Mouse (Mus musculus) effector memory CD4-positive, alpha-beta T cell, adult 7 months (primary cell): ENCODE data around the gene Wdr35. TPM values are rescaled to one million over a fixed set of nuclear protein-coding genes. Genes with fewer than 3 reads are reported as not detected.

Experiments
- polyA plus RNA-seq: library from polyadenylated mRNA; unstranded; fragments of 100-300 nt; shearing (Covaris generic); gene quantifications from one replicate; pipeline ENCODE4 v1.2.1, GENCODE M21; 2017

Gene Wdr35
- polyA plus RNA-seq, result 2.0 TPM

DNA sequence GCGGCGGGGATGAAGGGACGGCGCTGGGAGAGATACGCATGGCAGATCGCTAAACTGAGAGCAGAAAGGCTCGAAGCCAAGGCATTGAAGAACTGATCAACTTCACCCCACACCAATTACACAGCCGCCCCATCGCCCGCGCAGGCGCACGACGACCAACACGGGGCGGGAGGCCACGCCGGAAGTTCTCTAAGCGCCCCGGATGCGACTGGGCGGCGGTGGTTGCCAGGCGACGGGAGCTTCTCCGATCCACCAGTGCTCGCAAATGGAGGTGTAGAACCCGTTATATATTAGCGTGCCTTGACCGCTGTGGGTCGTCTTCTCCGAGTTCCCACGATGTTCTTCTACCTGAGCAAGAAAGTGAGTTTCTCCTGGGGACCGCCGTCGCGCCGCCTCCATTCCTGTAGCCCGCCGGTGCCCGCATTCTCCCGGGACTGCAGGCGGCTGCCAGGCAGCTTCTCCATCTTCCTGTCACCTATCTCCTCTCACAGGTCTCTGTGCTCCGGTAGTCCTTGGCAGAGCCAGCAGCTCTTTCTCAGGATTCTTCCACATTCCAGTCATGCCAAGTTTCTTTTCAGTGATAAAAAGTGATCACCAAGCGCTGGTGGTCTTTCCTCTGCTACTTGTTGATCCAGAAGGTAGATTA, at the start of gene Wdr35:
Wdr35 (plus strand) TSS at position 73 of the 646 bp plus-strand sequence.

GRCm38 (mm10) chr12:8947714-8948464, 25.8 kb upstream of the Wdr35 start, which contains the start of gene Matn3:
Gene Matn3 (plus strand): TSS chr12:8947929.

DNA sequence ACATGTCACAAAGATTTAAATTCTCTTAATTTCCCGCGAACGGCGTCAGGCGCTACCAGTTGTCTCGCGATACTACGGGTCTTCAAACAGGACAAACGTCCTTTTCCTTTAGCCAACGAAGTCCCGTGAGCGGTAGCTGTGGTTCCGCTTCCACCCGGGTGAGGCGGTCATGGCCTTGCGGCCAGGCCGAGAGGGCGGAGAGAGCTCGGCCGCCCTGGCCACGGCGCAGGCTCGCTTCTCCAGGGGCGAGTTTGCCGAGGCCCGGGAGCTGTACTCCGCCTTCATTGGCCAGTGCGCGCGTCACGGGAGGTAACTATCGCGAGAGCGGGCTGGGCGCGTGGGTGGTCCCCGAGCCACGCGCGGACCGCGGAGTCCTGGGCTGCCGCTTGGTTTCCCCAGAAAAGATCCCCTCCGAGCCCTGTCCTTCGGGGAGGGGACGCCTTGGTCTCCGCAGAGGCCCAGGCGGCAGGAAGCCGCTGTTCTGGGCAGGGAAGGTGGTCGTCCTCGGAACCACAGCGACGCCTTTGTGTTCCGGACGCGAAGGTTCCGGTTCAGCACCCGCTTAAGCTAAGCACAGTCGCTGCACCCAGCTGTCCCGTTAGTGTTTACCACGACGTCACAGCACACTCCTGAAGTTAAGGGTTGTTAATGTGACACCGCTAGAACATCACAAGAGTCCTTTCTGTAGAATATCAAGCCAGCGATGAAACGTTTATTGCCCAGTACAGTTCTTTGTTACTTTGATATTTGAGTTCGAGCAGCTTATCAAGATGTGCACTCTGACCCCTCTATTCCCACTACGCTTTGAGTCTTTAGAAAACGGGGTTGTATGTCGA, 56.4 kb downstream of the Wdr35 start, which contains the start of gene Ttc32:
Ttc32 (plus strand) TSS at position 110 of the 836 bp plus-strand sequence.

Other genes starting within 250 kb of the Wdr35 start
- gene Sdc1, start 202.6 kb upstream of the Wdr35 start, polyA plus RNA-seq, result 0.61 TPM
- 132 TPM for gene Laptm4a, start 52.2 kb upstream of the Wdr35 start, polyA plus RNA-seq
- 0.12 TPM for gene Matn3, start 26.0 kb upstream of the Wdr35 start, polyA plus RNA-seq
- 13.0 TPM for gene Ttc32, start 56.1 kb downstream of the Wdr35 start, polyA plus RNA-seq